Mouse (Mus musculus): Measurements from ENCODE around the gene Gm11037. TPM values are rescaled to one million over a fixed set of nuclear protein-coding genes. Genes with fewer than 3 reads are reported as not detected.
A peak's percentile ranks its signal among the peaks of the same experiment; 100 is the strongest.

The Gm11037 gene
- polyA plus RNA-seq, 1 experiment from 2014 or later = not detected

GRCm38 (mm10) chr2:131167984-131168383, 34.7 kb downstream of the Gm11037 start:
- Histone ChIP-seq H3K9ac (ENCODE audit: low read length) (no peak overlapping the region), H3K27me3 (ENCODE audit: control insufficient read depth, insufficient read depth, low read length) (peaks cover 34% of the 10 kb centered on the region), H3K4me1 (ENCODE audit: control insufficient read depth in 2 of 2, insufficient read depth in 2 of 2, low read length in 2 of 2) (peaks cover 0 to 9% of the 10 kb centered on the region in 2 experiments; a peak in 2 of 4 replicates), H3K4me3 (ENCODE audit: control insufficient read depth in 1 of 2, insufficient read depth in 1 of 2, low read depth in 1 of 2, low read length in 2 of 2) (no peak overlapping the region), H3K9me3 (ENCODE audit: control insufficient read depth, low read length) (peaks cover 7% of the 10 kb centered on the region; the same call in 1 of the 2 replicates), H3K27ac (replicated peaks in 1 of 2; ENCODE audit: control insufficient read depth in 1 of 2, insufficient read depth in 1 of 2, low read depth in 2 of 2, low read length in 2 of 2) (no peak overlapping the region), H3K4me2 (ENCODE audit: low read length) (no peak overlapping the region), H3K36me3 (ENCODE audit: control insufficient read depth, insufficient read depth, low read length) (no peaks in the 10 kb centered on the region)
- 69% methylated on average over 6 of the region's 6 CpGs for WGBS
- no peak for ATAC-seq (ENCODE audit: insufficient number of reproducible peaks, insufficient read depth, low FRiP score, low read depth)

GRCm38 (mm10) chr2:131168914-131169313, 35.6 kb downstream of the Gm11037 start:
- Histone ChIP-seq H3K4me3 (ENCODE audit: control insufficient read depth in 1 of 2, insufficient read depth in 1 of 2, low read depth in 1 of 2, low read length in 2 of 2) (no peak overlapping the region), H3K9me3 (ENCODE audit: control insufficient read depth, low read length) (peaks cover 7% of the 10 kb centered on the region; the same call in 1 of the 2 replicates), H3K27me3 (ENCODE audit: control insufficient read depth, insufficient read depth, low read length) (peaks cover 43% of the 10 kb centered on the region), H3K4me1 (ENCODE audit: control insufficient read depth in 2 of 2, insufficient read depth in 2 of 2, low read length in 2 of 2) (peaks cover 0 to 9% of the 10 kb centered on the region in 2 experiments; a peak in 2 of 4 replicates), H3K4me2 (ENCODE audit: low read length) (no peak overlapping the region), H3K36me3 (ENCODE audit: control insufficient read depth, insufficient read depth, low read length) (no peaks in the 10 kb centered on the region), H3K9ac (ENCODE audit: low read length) (no peak overlapping the region), H3K27ac (replicated peaks in 1 of 2; ENCODE audit: control insufficient read depth in 1 of 2, insufficient read depth in 1 of 2, low read depth in 2 of 2, low read length in 2 of 2) (no peak overlapping the region)
- 81% methylated on average over 1 of the region's 1 CpGs for WGBS
- no peak for ATAC-seq (ENCODE audit: insufficient number of reproducible peaks, insufficient read depth, low FRiP score, low read depth)

GRCm38 (mm10) chr2:131170936-131171335, 37.6 kb downstream of the Gm11037 start:
- no peak for ATAC-seq (ENCODE audit: insufficient number of reproducible peaks, insufficient read depth, low FRiP score, low read depth)
- no peaks in the 10 kb centered on the region for H3K9me3 ChIP-seq (ENCODE audit: control insufficient read depth, low read length)
- no peak overlapping the region for H3K9ac ChIP-seq (ENCODE audit: low read length)

GRCm38 (mm10) chr2:131171401-131172104, 38.3 kb downstream of the Gm11037 start:
- Histone ChIP-seq H3K4me2 (ENCODE audit: low read length) (peak overlapping the region; percentile 65), H3K9me3 (ENCODE audit: control insufficient read depth, low read length) (no peaks in the 10 kb centered on the region), H3K9ac (ENCODE audit: low read length) (no peak overlapping the region), H3K27me3 (ENCODE audit: control insufficient read depth, insufficient read depth, low read length) (peaks cover 43% of the 10 kb centered on the region), H3K4me1 (ENCODE audit: control insufficient read depth in 2 of 2, insufficient read depth in 2 of 2, low read length in 2 of 2) (peaks cover 1 to 12% of the 10 kb centered on the region in 2 experiments; a peak in 3 of 4 replicates), H3K27ac (replicated peaks in 1 of 2; ENCODE audit: control insufficient read depth in 1 of 2, insufficient read depth in 1 of 2, low read depth in 2 of 2, low read length in 2 of 2) (no peak overlapping the region), H3K4me3 (ENCODE audit: control insufficient read depth in 1 of 2, insufficient read depth in 1 of 2, low read depth in 1 of 2, low read length in 2 of 2) (peak overlapping the region; percentile 11 to 32; a peak in 3 of 4 replicates), H3K36me3 (ENCODE audit: control insufficient read depth, insufficient read depth, low read length) (peaks cover 8% of the 10 kb centered on the region; the same call in 1 of the 2 replicates)
- WGBS = 6% methylated on average over 43 of the region's 43 CpGs
- no peak for ATAC-seq (ENCODE audit: insufficient number of reproducible peaks, insufficient read depth, low FRiP score, low read depth)

More at GRCm38 (mm10) chr2:131170936-131171335, 37.6 kb downstream of the Gm11037 start:
- Histone ChIP-seq H3K4me3 (ENCODE audit: control insufficient read depth in 1 of 2, insufficient read depth in 1 of 2, low read depth in 1 of 2, low read length in 2 of 2) (peak overlapping the region in 1 of 2 experiments; percentile 32; a peak in 2 of 4 replicates), H3K4me1 (ENCODE audit: control insufficient read depth in 2 of 2, insufficient read depth in 2 of 2, low read length in 2 of 2) (peaks cover 0 to 9% of the 10 kb centered on the region in 2 experiments; a peak in 2 of 4 replicates), H3K27ac (replicated peaks in 1 of 2; ENCODE audit: control insufficient read depth in 1 of 2, insufficient read depth in 1 of 2, low read depth in 2 of 2, low read length in 2 of 2) (no peak overlapping the region), H3K27me3 (ENCODE audit: control insufficient read depth, insufficient read depth, low read length) (peaks cover 43% of the 10 kb centered on the region), H3K4me2 (ENCODE audit: low read length) (peak overlapping the region; percentile 65), H3K36me3 (ENCODE audit: control insufficient read depth, insufficient read depth, low read length) (0 out of 2 replicates have a peak, but pooled peaks cover 4% of the 10 kb centered on the region)
- WGBS = 17% methylated on average over 9 of the region's 9 CpGs

- Histone ChIP-seq H3K27ac (replicated peaks in 1 of 2; ENCODE audit: control insufficient read depth in 1 of 2, insufficient read depth in 1 of 2, low read depth in 2 of 2, low read length in 2 of 2) (no peak overlapping the region), H3K9me3 (ENCODE audit: control insufficient read depth, low read length) (no peaks in the 10 kb centered on the region), H3K36me3 (ENCODE audit: control insufficient read depth, insufficient read depth, low read length) (peaks cover 15% of the 10 kb centered on the region; the same call in 1 of the 2 replicates), H3K4me2 (ENCODE audit: low read length) (no peak overlapping the region), H3K4me3 (ENCODE audit: control insufficient read depth in 1 of 2, insufficient read depth in 1 of 2, low read depth in 1 of 2, low read length in 2 of 2) (no peak overlapping the region), H3K4me1 (ENCODE audit: control insufficient read depth in 2 of 2, insufficient read depth in 2 of 2, low read length in 2 of 2) (peaks cover 9 to 20% of the 10 kb centered on the region in 2 experiments), H3K9ac (ENCODE audit: low read length) (no peak overlapping the region), H3K27me3 (ENCODE audit: control insufficient read depth, insufficient read depth, low read length) (peaks cover 43% of the 10 kb centered on the region)
- WGBS = 36% methylated on average over 9 of the region's 9 CpGs
- ATAC-seq (ENCODE audit: insufficient number of reproducible peaks, insufficient read depth, low FRiP score, low read depth) = no peak
These were observed 39.0 kb downstream of the Gm11037 start for GRCm38 (mm10) chr2:131172322-131172721.

- Histone ChIP-seq H3K4me3 (ENCODE audit: control insufficient read depth in 1 of 2, insufficient read depth in 1 of 2, low read depth in 1 of 2, low read length in 2 of 2) (peak overlapping the region; percentile 33 to 45), H3K36me3 (ENCODE audit: control insufficient read depth, insufficient read depth, low read length) (peaks cover 24% of the 10 kb centered on the region; the same call in 1 of the 2 replicates), H3K4me1 (ENCODE audit: control insufficient read depth in 2 of 2, insufficient read depth in 2 of 2, low read length in 2 of 2) (peaks cover 26 to 38% of the 10 kb centered on the region in 2 experiments), H3K27ac (replicated peaks in 1 of 2; ENCODE audit: control insufficient read depth in 1 of 2, insufficient read depth in 1 of 2, low read depth in 2 of 2, low read length in 2 of 2) (no peak overlapping the region), H3K9me3 (ENCODE audit: control insufficient read depth, low read length) (no peaks in the 10 kb centered on the region), H3K9ac (ENCODE audit: low read length) (no peak overlapping the region), H3K27me3 (ENCODE audit: control insufficient read depth, insufficient read depth, low read length) (peaks cover 38% of the 10 kb centered on the region), H3K4me2 (ENCODE audit: low read length) (peak overlapping the region; percentile 69)
- 5% methylated on average over 11 of the region's 11 CpGs for WGBS
- no peak for ATAC-seq (ENCODE audit: insufficient number of reproducible peaks, insufficient read depth, low FRiP score, low read depth)
These were observed 41.4 kb downstream of the Gm11037 start for GRCm38 (mm10) chr2:131174700-131175099.

GRCm38 (mm10) chr2:131175286-131175944, 42.1 kb downstream of the Gm11037 start:
- WGBS = 77% methylated on average over 3 of the region's 3 CpGs
- Histone ChIP-seq H3K9ac (ENCODE audit: low read length) (no peak overlapping the region), H3K9me3 (ENCODE audit: control insufficient read depth, low read length) (no peaks in the 10 kb centered on the region), H3K27ac (replicated peaks in 1 of 2; ENCODE audit: control insufficient read depth in 1 of 2, insufficient read depth in 1 of 2, low read depth in 2 of 2, low read length in 2 of 2) (no peak overlapping the region), H3K4me3 (ENCODE audit: control insufficient read depth in 1 of 2, insufficient read depth in 1 of 2, low read depth in 1 of 2, low read length in 2 of 2) (no peak overlapping the region), H3K4me1 (ENCODE audit: control insufficient read depth in 2 of 2, insufficient read depth in 2 of 2, low read length in 2 of 2) (peaks cover 26 to 38% of the 10 kb centered on the region in 2 experiments), H3K36me3 (ENCODE audit: control insufficient read depth, insufficient read depth, low read length) (peaks cover 24% of the 10 kb centered on the region; the same call in 1 of the 2 replicates), H3K27me3 (ENCODE audit: control insufficient read depth, insufficient read depth, low read length) (peaks cover 33% of the 10 kb centered on the region), H3K4me2 (ENCODE audit: low read length) (no peak overlapping the region)
- no peak for ATAC-seq (ENCODE audit: insufficient number of reproducible peaks, insufficient read depth, low FRiP score, low read depth)
